Mouse (Mus musculus) T-cell, adult 2 months (primary cell): ENCODE data around the gene Zfp36l2.
"Not testable (repeated sequence)": the region's sequence is repeated elsewhere in the genome, so short reads cannot be mapped to it uniquely, and the experiment has no call there.

Experiments used
- DNase-seq: peaks from one replicate; pipeline ENCODE4 v3.0.0; 2022; ENCODE audit warnings: low spot score

Gene Zfp36l2

DNA sequence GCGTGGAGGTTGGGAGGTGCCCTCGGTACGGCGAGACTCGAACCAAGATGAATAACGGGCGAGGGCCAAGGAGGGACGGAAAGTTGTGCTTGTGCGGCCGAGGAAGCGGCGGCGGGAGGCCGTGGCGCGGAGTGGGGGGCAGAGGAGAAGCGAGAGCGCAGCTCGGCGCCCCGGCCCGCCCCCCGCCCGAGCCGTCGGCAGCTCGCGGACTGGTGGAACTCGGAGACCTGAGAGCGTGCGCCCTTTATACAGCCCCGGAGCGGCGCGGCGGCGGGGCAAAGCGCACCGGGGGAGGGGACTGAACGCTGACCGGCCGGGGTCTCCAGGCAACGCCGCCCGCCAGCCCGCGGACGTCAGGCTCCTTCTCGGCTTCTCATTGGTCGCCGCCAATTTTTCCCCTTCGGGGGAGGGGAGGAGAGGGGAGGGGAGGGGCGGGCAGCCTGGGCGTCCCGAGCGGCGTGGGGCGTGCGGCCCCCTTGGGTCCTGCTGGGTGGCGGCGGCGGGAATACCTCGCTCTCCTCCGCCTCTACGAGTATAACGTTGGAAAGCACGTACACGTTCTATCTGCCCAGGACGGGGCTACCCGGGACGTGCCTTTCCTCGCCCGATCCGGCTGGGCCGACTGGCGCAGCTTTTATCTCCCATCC, at the start of gene Zfp36l2:
Zfp36l2 (minus strand) TSS at position 221 of the 647 bp plus-strand sequence.
- peak; percentile 90 for DNase-seq

DNA sequence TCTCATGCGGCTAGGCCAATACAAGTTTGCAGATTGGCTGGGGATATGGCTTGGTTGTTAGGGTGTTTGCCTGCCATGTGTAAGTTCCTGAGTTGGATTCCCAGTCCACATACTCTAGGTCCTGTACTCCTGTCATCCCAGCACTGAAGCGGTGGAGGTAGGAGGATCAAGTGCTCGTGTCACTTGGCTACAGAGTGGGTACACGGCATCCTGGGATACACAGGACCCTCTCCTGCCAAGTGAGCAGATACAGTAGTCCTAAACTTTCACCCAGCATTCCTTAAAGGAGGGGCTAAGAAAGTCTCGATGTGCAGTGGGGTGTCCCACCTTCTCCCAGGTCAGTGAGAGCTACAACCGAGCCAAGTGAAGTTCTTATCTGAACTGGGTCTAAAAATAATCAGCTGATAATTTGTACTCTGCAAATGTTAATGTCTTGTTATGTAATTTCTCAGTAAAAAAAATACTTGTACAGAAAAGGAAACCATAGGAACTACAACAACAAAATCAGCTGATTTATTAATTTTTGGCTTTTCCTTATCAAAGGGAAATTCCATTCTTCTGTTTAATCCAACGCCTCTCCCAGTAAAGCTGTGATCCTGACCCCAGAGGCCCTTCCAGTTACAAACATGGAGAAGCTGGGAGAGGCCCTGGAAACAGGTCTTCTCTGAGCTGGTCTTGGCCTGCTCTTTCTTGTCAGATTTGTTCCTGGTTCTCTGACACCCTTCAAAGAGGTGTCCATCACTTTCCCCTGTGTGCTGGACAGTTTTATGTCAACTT, 49.2 kb upstream of the Zfp36l2 start:
- DNase-seq, result no peak

DNA sequence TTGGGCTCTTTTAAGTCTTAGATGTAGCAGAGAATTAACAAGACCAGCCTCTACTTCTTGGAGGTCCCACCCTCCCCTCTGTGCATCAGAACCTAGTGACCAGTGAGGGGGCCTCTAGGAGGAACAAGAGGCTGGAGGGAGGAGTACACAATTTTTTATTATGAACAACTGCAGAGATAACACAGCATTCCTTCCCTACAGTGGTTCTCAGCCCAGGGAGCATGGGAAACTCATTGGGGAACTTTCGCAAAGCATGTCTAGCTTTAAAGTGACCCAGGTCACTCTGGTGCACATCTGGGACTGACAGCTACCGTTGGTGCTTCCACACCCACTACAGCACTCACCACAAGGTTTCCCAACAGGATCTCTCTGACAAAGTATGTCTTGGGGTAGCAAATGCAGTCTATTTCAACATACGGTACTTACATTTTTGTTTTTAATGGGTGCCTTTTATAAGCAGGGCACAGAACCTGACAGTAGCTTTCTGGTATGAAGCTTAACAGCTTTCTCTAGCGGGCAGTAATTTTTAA, 47.7 kb upstream of the Zfp36l2 start:
- DNase-seq, result no peak

DNA sequence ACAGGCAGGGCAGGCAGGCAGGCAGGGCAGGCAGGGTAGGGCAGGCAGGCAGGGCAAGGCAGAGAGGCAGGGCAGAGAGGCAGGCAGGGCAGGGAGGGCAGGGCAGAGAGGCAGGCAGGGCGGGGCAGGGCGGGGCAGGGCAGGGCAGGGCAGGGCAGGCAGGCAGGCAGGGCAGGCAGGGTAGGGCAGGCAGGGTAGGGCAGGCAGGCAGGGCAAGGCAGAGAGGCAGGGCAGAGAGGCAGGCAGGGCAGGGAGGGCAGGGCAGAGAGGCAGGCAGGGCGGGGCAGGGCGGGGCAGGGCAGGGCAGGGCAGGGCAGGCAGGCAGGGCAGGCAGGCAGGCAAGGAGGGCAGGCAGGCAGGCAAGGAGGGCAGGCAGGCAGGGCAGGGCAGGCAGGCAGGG, 47.0 kb upstream of the Zfp36l2 start:
- DNase-seq, result not testable (repeated sequence)

DNA sequence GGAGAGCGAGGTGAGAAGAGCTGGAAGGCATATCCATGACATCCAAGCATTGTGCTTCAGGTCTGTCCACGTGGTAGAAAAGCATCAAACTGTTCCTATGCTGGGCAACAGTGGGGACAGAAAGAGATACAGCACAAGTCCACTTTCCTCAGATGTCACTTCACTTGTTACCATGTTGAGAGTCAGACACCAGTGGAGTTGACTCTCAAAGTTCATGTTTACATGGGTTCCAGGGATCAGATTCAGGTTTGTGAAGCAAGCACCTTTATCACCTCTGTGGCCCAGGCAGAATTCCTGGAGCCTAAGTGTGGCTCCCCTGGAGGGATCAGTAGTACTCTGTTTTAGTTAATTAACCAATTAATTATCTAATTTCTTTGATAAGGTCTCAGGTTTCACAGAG, 46.0 kb upstream of the Zfp36l2 start:
- no peak for DNase-seq

DNA sequence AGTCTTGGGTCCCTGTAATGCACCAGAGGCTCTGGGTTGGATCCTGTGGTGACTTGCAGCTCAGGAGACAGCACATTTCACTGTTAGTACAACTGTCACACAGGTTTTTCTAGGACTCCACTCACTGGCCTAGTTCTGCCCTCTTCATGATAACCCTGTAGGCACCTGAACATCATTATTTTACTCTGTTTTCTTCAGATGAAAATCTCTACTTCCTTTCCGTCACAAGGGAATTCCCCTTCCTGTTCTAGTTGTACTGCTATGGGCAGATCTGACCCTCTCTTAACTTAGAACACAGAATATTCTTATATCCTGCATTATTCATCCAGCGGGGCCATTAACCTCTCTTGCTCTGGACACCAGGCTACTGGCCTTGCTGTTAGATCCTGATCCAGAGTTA, 43.6 kb upstream of the Zfp36l2 start:
- DNase-seq, result peak; percentile 46

DNA sequence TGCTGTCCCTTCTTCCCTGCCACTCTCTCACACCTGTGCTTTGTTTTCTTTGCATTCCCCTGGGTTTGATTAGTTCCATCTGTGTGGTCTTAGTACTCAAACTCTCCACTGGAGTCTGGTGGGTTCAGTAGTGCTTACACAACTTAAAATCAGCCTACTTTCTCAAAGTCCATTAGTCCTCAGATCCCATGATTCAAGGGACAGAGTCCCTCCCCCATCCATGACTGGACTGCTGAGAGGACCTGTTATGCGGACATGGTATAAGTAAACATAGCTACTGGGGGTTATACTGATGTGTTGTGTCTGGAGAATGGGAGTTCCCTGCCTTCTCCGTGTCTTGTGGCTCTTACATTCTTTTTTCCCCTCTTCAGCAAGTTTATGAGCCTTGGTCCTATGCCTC, 40.5 kb upstream of the Zfp36l2 start:
- no peak for DNase-seq

DNA sequence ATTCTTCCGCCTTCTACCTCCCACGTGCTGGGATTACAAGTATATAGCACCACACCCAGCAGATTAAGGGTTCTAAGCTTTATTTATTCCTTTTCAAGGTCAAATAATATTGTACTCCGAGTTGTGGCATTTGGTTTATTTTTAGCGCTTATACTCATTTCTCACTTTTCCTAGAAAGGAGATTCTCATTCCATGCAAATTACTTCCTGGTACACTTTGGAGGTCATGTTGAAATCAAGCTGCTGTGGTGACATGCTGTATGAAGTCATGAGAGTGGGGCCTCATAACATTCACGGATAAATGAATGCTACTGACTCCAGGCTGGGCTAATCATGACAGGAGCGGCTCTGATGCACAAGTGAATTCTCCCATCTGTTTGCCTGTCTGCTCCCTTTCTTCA, 38.9 kb upstream of the Zfp36l2 start:
- DNase-seq, result no peak

DNA sequence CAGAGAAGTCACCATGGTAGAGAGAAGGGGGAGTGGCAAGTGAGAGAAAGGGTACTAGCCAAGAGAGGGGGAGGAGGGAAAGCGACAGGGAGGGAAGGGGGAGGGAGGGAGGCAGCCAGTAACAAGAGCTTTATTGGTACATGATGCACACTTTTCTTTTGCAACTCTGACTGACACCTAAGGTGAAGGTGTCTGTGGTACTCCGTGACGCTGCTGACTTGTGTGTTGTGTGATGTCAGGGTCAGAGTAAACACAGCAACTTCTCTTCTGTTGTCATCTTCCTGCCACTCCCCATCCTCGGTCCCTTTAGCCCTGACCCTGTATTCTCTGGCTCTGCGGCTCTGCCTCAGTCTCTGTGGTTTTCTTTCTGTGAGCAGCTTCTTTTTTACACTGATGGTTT, 38.5 kb upstream of the Zfp36l2 start:
- DNase-seq, result peak; percentile 42

DNA sequence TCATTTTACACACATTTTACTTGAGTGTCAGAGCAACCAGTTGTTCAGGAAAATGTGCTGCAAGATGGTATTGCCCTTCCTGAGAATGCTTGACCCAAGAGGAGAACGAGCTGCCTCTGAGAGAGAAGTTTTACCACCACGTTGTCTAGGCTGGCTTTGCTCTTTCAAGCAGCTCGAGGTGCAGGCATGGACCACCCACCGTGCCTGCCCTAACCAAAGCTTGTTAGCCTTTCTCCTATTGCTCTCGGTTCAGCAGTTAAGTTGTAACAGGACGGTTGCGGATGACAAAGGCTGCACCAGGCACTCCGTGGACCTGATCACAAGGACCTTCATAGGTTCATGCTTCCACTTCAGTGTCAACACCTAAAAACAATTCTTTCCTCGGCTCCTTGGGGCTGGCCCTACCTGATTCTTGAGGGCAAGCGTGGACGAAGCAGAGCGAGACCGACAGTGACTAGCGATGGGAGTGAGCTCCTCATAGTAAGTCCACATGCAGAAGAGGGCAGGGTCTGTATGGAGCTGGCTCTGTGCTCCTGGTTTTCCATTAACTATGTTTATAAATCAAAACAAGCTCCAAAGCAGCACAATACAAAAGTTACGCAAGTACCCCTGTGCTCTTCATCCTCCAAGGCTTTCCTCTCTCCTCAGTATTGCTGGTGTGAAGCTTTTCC, 36.6 kb upstream of the Zfp36l2 start:
- DNase-seq, result no peak

DNA sequence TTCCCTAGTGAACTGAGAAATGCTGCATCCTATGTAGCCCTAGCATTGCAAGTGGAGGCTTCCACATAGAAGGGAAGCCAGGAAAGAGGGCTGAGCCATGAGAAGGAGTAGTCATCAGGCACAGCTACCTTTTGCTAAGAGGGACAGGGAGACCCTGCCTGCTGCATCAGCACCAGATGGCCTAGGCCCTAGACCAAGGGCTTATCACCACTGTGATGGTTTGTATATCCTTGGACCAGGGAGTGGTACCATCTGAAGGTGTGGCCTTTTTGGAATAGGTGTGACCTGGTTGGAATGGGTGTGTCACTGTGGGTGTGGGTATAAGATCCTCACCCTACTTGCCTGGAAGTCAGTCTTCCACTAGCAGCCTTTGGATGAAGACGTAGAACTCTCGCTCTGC, 31.1 kb upstream of the Zfp36l2 start:
- DNase-seq, result not testable (repeated sequence)

DNA sequence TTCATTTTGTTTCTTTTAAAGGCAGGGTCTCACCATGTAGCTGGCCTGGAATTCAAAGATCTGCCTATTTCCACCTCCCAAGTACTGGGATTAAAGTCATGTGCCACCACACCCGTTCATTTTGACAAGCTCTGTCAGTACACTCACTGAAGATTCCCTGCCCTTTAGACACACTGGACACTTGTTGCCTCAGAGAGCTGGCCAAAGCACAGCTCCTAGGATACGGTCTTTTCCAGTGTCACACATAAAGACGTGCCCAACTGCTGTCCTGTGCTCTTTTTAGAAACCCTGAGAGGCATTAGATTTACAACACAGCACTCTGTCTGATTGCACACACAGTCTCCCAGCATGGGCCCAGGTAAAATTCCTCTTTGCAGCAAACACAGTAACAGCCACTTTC, 29.9 kb upstream of the Zfp36l2 start:
- no peak for DNase-seq

DNA sequence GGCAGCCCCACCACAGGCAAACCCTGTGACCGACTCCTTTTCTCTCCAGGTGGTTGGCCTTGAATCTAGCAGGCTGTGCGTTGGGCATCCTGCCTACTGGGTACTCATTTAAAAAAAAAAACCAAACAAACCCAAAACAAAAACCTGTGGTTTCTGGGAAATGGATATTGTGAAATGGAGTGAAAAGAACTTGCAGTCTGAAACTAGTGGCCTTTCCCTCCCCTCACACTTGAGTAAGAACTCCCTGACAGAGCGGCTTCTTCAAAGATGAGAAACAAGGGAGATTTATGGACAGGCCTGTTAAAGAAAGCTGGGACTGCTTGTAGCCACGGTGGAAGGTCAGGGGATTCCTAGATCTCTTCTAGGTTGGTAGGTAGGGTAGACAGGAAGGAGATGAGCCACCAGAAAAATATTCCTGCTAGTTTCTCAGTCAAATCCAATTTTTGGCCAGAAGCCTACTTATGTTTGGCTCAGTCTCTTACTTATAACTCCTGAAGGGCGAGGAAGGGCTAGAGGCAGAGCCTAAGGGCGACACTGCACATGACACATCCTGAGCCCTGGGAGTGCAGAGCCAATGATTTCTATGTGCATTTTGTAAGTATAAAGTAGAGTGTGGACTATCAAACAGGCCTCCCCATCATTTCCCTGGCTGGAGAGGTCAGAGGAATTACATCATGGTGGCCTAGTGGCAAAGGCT, 27.7 kb upstream of the Zfp36l2 start:
- no peak for DNase-seq

DNA sequence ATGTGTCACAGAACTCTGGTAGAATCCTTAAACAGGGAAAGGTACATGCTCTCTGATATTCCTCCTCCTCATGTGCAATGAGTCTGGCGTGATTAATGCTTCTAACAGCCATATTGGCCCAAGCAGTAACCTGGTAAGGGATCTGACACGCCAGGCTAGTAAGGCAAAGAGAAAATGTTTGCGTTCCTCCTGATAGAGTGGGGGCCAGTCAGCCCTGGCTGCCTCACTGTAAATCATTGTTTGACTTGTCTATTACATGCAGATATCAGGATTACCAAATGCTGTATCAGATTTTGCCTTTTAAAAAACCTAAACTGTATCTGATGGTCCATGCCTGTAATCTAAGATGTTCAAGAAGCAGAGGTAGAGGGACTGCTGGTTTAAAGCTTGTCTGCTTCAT, 25.7 kb upstream of the Zfp36l2 start:
- no peak for DNase-seq

DNA sequence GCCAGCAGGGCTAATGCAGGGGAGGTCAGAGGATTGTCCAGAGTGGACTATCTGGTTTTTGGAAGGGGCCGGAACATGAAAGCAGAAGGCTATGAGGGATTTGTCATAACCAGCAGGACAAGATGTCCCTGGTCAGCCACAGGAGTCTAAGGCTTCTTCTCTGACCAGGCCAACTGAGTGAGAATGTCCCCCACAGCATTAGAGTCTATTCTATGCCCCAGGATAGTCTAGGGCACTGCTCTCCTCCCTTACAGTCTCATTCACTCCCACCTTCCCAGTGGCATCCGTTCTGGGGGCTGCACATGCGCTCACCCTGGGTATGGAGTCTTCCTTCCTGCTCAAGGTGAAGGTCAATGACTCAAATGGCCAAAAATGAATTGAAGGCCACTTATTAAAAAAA, 19.9 kb upstream of the Zfp36l2 start:
- DNase-seq, result no peak

DNA sequence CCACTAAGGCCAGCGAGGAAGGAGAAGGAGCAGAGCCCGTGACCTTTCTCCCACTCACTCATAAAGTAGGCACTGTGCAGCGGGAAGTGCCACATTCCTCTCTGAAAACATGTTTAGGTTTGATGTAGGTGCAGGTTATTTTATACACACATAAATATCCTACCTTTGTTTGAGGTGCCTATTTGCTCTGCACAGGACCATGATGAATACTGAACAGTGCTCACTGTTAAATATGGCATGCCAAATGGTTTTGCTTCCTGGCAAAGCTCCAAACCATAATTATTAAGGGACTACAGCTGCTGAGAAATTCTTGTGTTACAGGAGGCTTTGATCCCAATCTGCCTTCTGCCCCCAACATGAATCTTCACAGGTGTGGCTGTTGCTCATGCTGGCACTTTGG, 18.5 kb upstream of the Zfp36l2 start:
- no peak for DNase-seq

DNA sequence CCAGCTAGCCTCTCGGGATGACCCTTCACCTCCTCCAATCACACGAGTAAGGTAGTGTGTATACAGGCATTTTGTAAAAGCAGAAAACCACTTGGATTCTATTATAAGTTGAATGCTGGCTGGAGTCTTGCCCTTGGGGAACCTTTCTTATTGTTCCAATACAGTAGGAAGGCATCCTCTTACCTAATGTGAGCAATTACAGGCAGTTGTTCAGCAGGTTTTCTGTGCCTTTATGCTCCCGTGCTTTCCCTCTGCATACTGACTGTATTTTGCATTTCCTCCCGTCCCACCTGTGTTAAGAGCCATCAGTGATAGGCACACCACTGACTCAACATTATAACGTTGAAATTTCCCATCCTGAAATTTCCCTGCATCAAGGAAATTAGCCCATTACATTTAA, 17.2 kb upstream of the Zfp36l2 start:
- no peak for DNase-seq

DNA sequence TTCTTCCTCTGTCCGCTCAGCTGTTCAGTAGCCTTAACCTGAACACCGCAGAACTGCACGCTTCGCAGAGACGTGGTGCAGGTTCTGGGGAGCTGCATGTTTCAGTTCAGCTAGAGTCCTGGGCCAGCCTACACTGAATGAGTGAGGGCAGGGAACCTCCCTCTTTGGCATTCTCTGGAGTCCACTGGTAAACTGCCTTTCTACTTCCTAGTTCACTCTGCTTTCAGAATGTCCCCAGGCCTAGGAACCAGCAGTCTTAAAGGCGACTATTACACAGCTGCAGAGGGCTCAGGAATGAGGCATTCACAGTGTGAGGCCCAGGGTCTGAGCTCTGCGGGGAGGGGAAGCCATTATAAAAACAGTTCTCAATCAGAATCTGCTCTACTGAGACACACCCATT, 15.6 kb upstream of the Zfp36l2 start:
- no peak for DNase-seq

DNA sequence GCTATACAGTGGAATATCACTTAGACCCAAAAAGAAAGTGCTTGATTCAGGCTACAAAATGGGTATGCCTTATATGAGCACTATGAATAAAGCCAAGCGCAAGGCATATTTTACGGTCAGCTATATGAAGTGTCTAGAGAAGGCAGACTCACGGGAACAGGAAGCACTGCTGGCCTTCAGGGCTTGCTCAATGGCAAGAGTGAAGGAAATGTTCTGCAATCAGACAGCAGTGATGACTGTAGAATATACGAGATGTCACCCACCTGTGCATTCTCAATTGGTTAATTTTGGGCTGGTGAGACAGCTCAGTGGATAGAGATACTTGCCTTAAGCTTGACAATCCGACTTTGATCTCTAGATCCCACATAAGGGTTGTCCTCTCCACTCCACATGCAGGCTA, 13.4 kb upstream of the Zfp36l2 start:
- DNase-seq, result no peak

DNA sequence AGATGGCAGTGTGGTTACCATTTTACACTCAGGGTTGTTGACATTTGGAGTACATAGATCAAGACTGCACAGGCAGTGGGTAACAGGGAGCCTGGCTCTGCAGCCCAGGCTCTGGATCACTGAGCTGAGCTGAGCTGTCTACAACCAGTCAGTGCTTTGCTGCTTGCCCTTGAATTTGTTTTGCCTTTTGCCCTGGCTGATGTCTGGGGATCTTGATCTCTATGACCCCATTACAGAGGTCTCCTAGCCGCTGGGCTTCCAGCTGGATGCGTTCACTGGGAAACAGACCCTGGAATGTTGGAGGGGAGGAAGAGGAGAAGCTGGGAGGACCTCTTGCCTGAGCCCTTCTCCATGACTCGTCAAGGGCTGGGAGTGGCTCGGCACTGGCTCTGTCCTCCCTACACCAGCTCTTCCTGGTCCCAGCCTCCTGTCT, 10.2 kb upstream of the Zfp36l2 start:
- DNase-seq, result no peak

DNA sequence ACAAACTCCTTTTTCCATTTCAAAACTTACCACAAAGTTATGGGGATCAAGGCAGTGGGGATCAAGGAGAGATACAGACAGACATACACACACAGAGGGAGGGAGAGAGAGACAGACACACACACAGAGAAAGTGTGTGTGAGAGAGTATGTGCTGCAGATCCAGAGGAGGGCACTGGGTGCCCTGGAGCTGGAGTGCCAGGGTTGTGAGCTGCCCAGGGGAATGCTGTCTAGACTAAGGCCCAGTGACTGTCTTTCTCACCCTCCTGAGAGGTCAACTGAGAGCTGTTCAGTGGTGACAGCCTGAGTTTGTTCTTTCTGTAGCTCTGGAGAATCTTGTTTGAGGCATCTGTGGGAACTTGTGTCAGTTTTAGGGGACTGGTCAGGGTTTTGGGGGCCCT, 8.6 kb upstream of the Zfp36l2 start:
- DNase-seq, result no peak

DNA sequence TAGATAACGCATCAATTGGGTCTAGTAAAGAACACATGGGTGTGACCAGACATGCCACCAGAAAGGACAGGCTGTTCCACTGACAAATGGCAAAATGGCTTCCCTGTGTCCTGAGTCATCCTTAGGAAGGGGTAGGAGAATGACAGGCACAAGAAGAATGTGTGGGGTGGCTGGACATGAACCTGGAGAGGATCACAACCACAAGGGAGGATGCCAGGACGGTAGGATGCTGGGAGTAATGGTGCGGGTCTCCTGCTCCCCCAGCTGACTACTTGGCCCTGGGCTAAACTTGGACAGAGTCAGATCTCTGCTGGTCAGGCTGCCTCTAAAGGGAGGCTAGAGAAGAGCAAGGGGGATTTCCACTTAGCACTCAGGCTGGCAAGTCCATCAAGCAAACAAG, 8.1 kb upstream of the Zfp36l2 start:
- DNase-seq, result no peak
